Mouse (Mus musculus) heart, embryonic 13.5 days (tissue): ENCODE results near the gene Gps1. TPM values are rescaled to one million over a fixed set of nuclear protein-coding genes. Genes with fewer than 3 reads are reported as not detected.

ENCODE experiments used
- ATAC-seq: fragments of 200-750 bp; cut with Nextera tagmentation; 2 replicates; pipeline ENCODE4 v1.8.0; 2017; ENCODE audit warnings: moderate TSS enrichment; ENCODE audit not compliant: insufficient number of reproducible peaks, low FRiP score, low TSS enrichment; ENCODE audit errors: extremely low read depth
- H3K27ac ChIP-seq: fragments of 300-500 bp; sonication (generic); replicated peaks from 2 replicates; pipeline ENCODE4 v1.5.1; 2015; ENCODE audit warnings: moderate library complexity, mild to moderate bottlenecking, inconsistent platforms
- H3K27me3 ChIP-seq: fragments of 300-500 bp; sonication (generic); replicated peaks from 2 replicates; pipeline ENCODE4 v1.6.1; 2015; ENCODE audit warnings: mild to moderate bottlenecking, inconsistent platforms
- H3K36me3 ChIP-seq: fragments of 300-500 bp; sonication (generic); 2 replicates; pipeline ENCODE4 v1.6.1; 2015; ENCODE audit warnings: mild to moderate bottlenecking, inconsistent platforms
- H3K4me1 ChIP-seq: fragments of 300-500 bp; sonication (generic); 2 replicates; pipeline ENCODE4 v1.6.1; 2015; ENCODE audit warnings: inconsistent platforms
- H3K4me2 ChIP-seq: fragments of 300-500 bp; sonication (generic); 2 replicates; pipeline ENCODE4 v1.6.1; 2015; ENCODE audit warnings: inconsistent platforms, mild to moderate bottlenecking, moderate library complexity
- H3K4me3 ChIP-seq: fragments of 300-500 bp; sonication (generic); 2 replicates; pipeline ENCODE4 v1.5.1; 2015; ENCODE audit warnings: moderate library complexity, mild to moderate bottlenecking, inconsistent platforms
- H3K9ac ChIP-seq: fragments of 300-500 bp; sonication (generic); 2 replicates; pipeline ENCODE4 v1.6.1; 2015; ENCODE audit warnings: inconsistent platforms, mild to moderate bottlenecking, moderate library complexity
- H3K9me3 ChIP-seq: fragments of 300-500 bp; sonication (generic); 2 replicates; pipeline ENCODE4 v1.6.1; 2016; ENCODE audit warnings: inconsistent platforms
- WGBS: fragments of 180-500 bp; shearing (Covaris S2); methylation state at CpG from one replicate; pipeline ENCODE4 v1.1.7; 2015; ENCODE audit warnings: mixed read lengths; 5-methylcytosine and 5-hydroxymethylcytosine counted together
- polyA plus RNA-seq: library from polyadenylated mRNA; unstranded; fragments of >200 nt; fragmentation: Nextera tagmentation; extraction: Ambion mirVana; gene quantifications from 2 replicates; pipeline ENCODE4 v1.2.1, GENCODE M21; 2015

Gene Gps1
- polyA plus RNA-seq, 1 experiment from 2014 or later: 139 TPM

- Histone ChIP-seq H3K36me3 (peaks cover 58% of the 10 kb centered on the region), H3K27ac (no peak overlapping the region), H3K9ac (no peak overlapping the region), H3K4me1 (no peaks in the 10 kb centered on the region), H3K4me3 (no peak overlapping the region), H3K27me3 (no peaks in the 10 kb centered on the region), H3K4me2 (no peak overlapping the region), H3K9me3 (no peaks in the 10 kb centered on the region)
- ATAC-seq: no peak
- WGBS: 85% methylated on average over 7 of the region's 7 CpGs
These were observed 21.6 kb downstream of the Gps1 start for GRCm38 (mm10) chr11:120805375-120806298.

- H3K27ac ChIP-seq: no peak overlapping the region
- no peak for ATAC-seq
- no peak overlapping the region for H3K4me2 ChIP-seq
These were observed 23.9 kb downstream of the Gps1 start for GRCm38 (mm10) chr11:120808010-120808409.

GRCm38 (mm10) chr11:120812068-120812467 is 28.0 kb downstream of the Gps1 start:
- no peaks in the 10 kb centered on the region for H3K4me1 ChIP-seq
- H3K9me3 ChIP-seq: no peaks in the 10 kb centered on the region
- no peak overlapping the region for H3K4me3 ChIP-seq
- H3K27ac ChIP-seq: no peak overlapping the region
- H3K27me3 ChIP-seq: no peaks in the 10 kb centered on the region
- no peak overlapping the region for H3K4me2 ChIP-seq
- no peak overlapping the region for H3K9ac ChIP-seq
- no peak for ATAC-seq
- peaks cover 100% of the 10 kb centered on the region for H3K36me3 ChIP-seq
- WGBS: 96% methylated on average over 16 of the region's 16 CpGs

More at GRCm38 (mm10) chr11:120808010-120808409, 23.9 kb downstream of the Gps1 start:
- Histone ChIP-seq H3K36me3 (peaks cover 82% of the 10 kb centered on the region), H3K27me3 (no peaks in the 10 kb centered on the region), H3K4me1 (no peaks in the 10 kb centered on the region), H3K9me3 (no peaks in the 10 kb centered on the region), H3K9ac (no peak overlapping the region), H3K4me3 (no peak overlapping the region)
- WGBS: 79% methylated on average over 12 of the region's 12 CpGs

DNA sequence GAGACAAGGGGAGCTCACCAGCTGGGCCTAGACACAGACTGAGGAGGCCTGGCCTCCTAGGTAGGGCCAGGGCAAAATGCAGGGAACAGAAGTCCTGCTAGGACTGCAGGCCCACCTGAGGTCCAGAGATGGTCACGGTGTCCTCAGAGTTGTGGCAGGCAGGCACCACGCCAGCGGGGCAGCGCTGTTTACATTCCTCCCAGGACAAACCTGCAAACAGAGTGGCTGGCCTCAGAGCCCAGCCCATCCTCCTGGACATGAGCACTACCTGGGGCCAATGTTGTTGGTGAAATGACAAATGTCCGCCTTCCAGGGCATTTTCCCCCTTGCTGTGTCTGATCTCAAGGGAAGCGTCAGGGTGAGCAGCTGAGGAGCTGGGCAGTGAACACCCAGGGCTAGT is 33.3 kb downstream of the Gps1 start:
- no peak for ATAC-seq
- Histone ChIP-seq H3K4me3 (no peak overlapping the region), H3K27ac (no peak overlapping the region), H3K9ac (no peak overlapping the region), H3K4me2 (no peak overlapping the region), H3K4me1 (peaks cover 20% of the 10 kb centered on the region), H3K36me3 (peaks cover 100% of the 10 kb centered on the region), H3K27me3 (no peaks in the 10 kb centered on the region), H3K9me3 (no peaks in the 10 kb centered on the region)
- WGBS: 86% methylated on average over 6 of the region's 6 CpGs

DNA sequence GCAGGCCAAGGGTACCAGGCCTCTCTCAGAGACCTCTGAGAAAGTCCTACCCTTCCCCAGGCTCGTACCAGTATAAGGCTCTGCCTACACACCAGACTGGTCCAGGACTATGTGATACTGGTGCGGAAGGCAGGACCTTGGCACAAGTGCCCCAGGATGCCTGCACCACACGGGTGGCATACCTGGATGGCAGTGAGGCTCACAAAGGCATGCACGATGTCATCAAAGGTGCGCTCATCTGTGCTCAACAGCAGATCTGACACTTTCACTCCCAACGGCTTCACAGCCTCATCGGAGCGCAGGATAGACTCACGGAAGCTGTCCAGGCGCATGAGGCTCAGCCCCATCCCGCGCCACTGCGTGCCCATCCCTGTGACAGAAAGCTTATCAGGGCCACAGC is 34.2 kb downstream of the Gps1 start:
- Histone ChIP-seq H3K27ac (no peak overlapping the region), H3K9me3 (no peaks in the 10 kb centered on the region), H3K4me1 (peaks cover 29% of the 10 kb centered on the region), H3K36me3 (peaks cover 92% of the 10 kb centered on the region), H3K4me3 (no peak overlapping the region), H3K27me3 (no peaks in the 10 kb centered on the region), H3K4me2 (no peak overlapping the region), H3K9ac (no peak overlapping the region)
- WGBS: 95% methylated on average over 13 of the region's 13 CpGs
- no peak for ATAC-seq

- no peak for ATAC-seq
- 89% methylated on average over 6 of the region's 6 CpGs for WGBS
These were observed 35.5 kb downstream of the Gps1 start for GRCm38 (mm10) chr11:120819556-120819955.

GRCm38 (mm10) chr11:120820546-120820945 is 36.5 kb downstream of the Gps1 start:
- Histone ChIP-seq H3K4me1 (peaks cover 38% of the 10 kb centered on the region), H3K4me2 (no peak overlapping the region), H3K4me3 (no peak overlapping the region), H3K9me3 (no peaks in the 10 kb centered on the region), H3K9ac (no peak overlapping the region), H3K36me3 (peaks cover 69% of the 10 kb centered on the region), H3K27ac (no peak overlapping the region), H3K27me3 (no peaks in the 10 kb centered on the region)
- ATAC-seq: no peak
- 91% methylated on average over 14 of the region's 14 CpGs for WGBS

More at GRCm38 (mm10) chr11:120819556-120819955, 35.5 kb downstream of the Gps1 start:
- H3K27ac ChIP-seq: no peak overlapping the region
- no peak overlapping the region for H3K9ac ChIP-seq
- H3K36me3 ChIP-seq: peaks cover 79% of the 10 kb centered on the region
- no peak overlapping the region for H3K4me2 ChIP-seq
- H3K4me1 ChIP-seq: peaks cover 29% of the 10 kb centered on the region
- H3K9me3 ChIP-seq: no peaks in the 10 kb centered on the region
- H3K4me3 ChIP-seq: no peak overlapping the region
- no peaks in the 10 kb centered on the region for H3K27me3 ChIP-seq

GRCm38 (mm10) chr11:120821076-120821922 is 37.2 kb downstream of the Gps1 start:
- Histone ChIP-seq H3K36me3 (peaks cover 62% of the 10 kb centered on the region), H3K27ac (peak overlapping the region; percentile 33; the same call in 1 of the 2 replicates), H3K4me3 (peak overlapping the region; percentile 74; the same call in 1 of the 2 replicates), H3K27me3 (no peaks in the 10 kb centered on the region), H3K9ac (peak overlapping the region; percentile 94), H3K9me3 (no peaks in the 10 kb centered on the region), H3K4me1 (peaks cover 43% of the 10 kb centered on the region), H3K4me2 (peak overlapping the region; percentile 98)
- WGBS: 67% methylated on average over 14 of the region's 14 CpGs
- no peak for ATAC-seq

- Histone ChIP-seq H3K27me3 (no peaks in the 10 kb centered on the region), H3K9ac (peak overlapping the region; percentile 94), H3K4me2 (peak overlapping the region; percentile 98), H3K36me3 (peaks cover 51% of the 10 kb centered on the region), H3K9me3 (no peaks in the 10 kb centered on the region), H3K4me1 (peaks cover 43% of the 10 kb centered on the region), H3K27ac (no peak overlapping the region), H3K4me3 (peak overlapping the region; percentile 74)
- WGBS: 44% methylated on average over 4 of the region's 4 CpGs
- ATAC-seq: no peak
These were observed 38.2 kb downstream of the Gps1 start for GRCm38 (mm10) chr11:120822321-120822720.

GRCm38 (mm10) chr11:120822831-120823550 is 38.9 kb downstream of the Gps1 start:
- no peaks in the 10 kb centered on the region for H3K27me3 ChIP-seq
- H3K4me2 ChIP-seq: peak overlapping the region; percentile 98
- no peak for ATAC-seq
- peak overlapping the region; percentile 74 for H3K4me3 ChIP-seq
- under 1% methylated on average over 14 of the region's 14 CpGs for WGBS
- H3K4me1 ChIP-seq: peaks cover 43% of the 10 kb centered on the region
- H3K9ac ChIP-seq: peak overlapping the region; percentile 94
- H3K9me3 ChIP-seq: no peaks in the 10 kb centered on the region
- H3K36me3 ChIP-seq: peaks cover 45% of the 10 kb centered on the region
- peak overlapping the region; percentile 94 for H3K27ac ChIP-seq
